Mouse (Mus musculus) kidney, postnatal 25 days (tissue): ENCODE data around the gene Rab34.

ENCODE experiments used
- DNase-seq, 2 experiments: peaks; one replicate each; pipeline ENCODE4 v3.0.0; 2021; ENCODE audit warnings: mixed read lengths in 2 of 2

The Rab34 gene

DNA sequence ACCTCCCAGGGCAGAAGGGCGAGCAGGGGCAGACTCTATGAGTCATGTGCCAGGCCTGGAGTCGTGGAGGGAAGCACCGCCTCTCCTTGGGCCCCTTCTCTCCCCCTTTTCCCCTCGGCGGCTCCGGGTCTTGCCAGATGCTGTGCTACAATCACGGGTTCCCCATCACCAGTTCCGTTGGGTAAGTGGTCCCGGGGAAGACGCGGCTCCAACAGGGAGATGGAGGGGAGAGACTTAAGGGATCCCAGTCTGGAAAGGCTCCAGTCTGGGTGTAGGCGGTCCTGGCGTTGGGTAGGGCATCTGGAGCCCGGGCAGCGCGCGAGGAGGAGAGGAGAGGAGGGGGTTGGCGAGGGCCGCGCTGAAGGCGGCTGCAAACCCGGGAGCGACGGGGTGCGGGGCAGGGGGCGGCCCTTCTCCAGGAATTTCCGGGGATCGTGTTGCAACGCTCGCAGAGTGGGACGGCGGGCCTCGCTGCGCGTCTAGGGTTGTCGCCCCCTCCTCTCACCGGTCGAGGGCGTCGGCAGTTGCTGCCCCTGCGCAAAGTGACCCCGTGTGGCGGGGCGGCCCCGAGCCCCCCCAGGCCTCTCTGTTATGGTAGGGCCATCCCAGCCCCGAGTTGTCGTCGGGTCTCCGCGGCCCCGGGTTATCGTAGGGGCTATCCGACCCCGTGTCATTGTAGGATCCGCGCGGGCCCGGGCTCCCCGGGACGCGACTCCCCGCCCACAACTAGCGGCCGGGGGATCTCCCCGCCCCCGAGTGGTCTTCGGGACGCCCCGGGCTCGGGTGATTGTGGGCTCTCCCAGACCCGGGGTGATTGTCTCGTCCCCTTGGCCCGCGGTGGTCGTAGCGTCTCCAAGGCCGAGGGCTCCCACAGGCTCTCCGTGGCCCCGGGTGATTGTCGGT is at the start of gene Rab34:
TSS of gene Rab34 (plus strand) at position 100 of the 903 bp plus-strand sequence.
- DNase-seq: peak; percentile 76 to 92

DNA sequence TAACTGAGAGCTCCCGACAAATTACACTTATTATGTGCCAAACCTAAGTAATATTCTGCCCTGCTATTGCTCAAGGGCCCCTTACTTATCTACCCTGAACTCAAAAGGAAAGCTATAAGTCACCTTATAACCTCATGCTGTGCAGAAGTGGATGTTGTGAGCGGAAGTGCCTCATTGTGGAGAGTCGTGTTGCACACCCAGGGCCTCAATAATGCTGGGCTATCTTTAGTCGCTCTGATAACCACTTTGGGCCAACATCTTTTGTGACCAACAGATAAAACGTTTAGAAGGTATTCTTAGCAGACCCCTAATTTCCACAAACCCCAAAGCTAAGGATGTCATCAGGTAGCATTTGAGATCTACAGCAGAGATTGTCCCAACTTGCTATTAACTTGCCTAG is 47.6 kb upstream of the Rab34 start:
- no peak for DNase-seq

DNA sequence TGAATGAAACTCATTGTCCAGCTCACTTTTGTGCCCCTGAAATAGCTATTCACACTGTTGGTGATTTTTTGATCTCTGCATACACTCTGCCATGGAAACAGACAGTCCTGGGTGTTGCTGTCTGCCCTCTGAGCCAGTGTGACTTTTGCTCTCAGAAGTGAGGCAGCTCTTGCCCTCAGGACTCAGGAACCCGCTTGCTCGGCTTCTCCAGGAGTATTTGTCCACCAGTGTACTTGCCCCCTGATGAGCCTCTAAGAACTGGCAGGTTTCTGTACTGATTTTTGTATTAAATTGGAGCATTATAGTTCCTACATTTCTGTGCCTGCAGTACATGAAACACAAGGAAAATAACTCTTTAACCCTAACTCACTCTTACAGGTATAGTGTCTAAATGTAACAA is 44.7 kb upstream of the Rab34 start:
- peak in 1 of 2 experiments; percentile 60 for DNase-seq

DNA sequence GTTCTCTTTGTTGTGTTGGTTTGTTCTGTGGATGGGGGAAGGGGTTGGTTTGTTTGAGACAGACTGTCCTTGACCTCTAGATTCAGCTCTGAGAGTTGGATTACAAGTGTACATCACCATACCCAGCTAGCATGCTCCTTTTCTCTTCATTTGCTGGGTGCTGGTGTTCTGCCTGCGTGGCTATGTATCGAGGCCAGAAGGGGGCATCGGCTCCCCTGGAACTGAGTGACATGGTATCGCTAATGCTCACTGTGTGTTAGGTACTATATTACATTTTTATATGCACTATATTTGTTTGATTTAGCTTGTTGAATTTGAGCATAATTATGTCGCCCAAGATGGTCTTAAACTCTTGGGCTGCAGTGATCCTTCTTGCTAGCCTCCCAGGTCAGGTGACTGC is 42.1 kb upstream of the Rab34 start:
- DNase-seq: no peak

DNA sequence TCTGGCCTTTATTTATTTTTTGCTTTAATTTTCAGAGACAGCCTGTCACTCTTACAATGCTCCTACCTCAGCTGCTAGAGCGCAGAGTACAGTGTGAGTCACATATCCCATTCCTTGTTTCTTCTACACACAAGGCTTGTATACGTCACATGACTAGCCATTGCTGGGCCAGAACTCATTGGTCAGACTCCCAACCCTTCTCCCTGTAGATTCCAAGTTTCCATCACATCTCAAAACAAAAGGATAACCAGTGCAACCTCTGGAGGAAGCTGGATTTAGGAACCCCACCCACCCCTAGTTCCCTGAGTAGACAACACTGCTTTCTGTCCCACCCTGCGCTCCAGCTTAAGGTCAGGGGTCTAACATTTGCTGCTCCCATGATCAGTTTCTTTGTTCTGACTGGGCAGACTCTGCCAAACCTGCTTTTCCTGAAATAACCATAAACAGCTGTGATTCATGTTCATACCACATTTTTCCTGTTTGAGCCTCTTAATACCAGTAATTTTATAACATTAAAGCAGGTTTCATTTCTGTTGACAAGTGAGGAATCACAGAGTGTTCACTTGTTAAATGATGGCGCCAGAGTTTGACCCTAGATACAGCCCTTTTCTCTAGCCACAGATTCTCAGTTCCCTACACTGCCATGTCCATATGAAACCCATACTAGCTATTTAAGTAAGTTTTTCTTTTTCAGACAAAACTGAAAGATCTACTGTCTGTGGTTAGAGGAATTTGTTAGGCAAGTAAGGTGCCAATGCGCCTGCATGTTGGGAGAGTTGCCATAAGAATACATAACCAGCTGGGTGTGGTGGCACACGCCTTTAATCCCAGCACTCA is 41.3 kb upstream of the Rab34 start:
- DNase-seq: no peak

DNA sequence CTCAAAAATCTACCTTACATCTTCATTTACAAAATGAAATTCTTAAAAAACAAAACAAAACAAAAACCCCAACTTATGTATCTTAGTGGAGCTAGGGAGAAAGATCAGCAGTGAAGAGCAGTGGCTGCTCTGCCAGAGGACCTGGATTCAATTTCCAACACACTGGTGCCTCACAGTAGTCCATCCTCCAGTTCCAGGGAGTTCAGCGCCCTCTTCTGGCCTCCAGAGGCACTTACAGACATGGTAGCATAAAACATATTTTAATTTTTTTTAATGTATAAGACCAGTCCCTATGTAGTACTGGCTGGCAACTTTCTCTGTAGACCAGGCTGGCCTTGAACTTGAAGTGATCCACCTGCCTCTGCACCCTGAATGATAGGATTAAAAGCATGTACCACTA is 37.1 kb upstream of the Rab34 start:
- DNase-seq: peak; percentile 56

DNA sequence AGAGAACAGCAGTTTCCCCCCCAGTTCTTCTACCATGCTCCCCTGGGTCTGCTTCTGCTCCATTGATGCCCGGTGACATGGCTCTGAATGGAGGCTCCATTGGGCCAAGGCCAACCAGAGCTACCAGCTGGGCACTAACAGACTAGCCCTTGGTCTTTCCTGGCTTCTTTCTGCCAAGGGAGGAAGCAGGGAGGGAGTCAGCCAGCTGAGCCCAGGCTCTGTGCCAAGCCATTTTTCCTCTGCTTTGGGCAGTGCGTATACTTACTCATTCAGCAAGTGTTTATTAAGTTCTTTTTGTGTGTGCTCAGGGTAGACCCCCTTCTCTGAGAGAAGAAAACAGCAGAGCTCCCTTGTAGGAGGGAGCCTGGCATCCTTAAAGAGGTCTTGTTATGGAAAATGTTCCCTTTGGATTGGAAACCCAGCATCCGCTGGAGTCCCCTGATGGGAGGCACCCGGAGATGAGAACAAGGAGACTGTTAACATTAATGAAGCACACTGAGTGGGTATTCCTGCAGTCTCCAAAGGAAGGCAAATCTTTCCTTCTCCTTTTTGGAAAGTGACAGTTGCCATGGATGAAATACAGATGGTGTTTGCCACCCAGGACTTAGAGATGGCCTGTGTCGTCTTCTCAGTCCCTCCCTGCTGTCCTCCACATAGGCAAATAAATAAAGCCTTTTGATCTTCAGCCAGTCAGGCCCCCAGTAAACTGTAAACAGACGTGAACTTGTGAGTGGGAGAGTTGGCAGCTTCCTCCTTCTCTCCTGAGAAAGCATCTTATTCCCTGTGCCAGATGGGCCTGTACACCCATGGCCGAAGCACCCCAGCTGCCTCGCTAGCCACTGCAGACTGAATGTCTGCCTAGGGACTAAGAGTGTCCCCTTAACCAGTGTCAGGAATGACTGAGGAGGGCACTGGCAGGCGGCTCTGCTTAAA is 35.7 kb upstream of the Rab34 start:
- peak; percentile 76 for DNase-seq

DNA sequence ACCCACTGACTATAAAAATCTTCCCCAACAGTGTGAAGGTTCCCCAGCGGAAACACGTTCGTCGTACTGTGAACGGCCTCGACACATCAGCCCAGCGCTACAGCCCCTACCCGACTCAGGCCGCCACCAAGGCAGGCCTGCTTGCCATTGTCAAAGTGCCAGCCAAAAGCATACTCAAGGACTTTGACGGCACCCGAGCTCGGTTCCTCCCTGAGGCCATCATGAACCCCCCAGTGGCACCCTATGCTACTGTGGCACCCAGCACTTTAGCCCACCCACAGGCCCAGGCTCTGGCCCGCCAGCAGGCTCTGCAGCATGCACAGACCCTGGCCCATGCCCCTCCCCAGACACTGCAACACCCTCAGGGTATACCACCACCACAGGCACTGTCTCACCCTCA is 34.5 kb upstream of the Rab34 start:
- DNase-seq: peak in 1 of 2 experiments; percentile 46

DNA sequence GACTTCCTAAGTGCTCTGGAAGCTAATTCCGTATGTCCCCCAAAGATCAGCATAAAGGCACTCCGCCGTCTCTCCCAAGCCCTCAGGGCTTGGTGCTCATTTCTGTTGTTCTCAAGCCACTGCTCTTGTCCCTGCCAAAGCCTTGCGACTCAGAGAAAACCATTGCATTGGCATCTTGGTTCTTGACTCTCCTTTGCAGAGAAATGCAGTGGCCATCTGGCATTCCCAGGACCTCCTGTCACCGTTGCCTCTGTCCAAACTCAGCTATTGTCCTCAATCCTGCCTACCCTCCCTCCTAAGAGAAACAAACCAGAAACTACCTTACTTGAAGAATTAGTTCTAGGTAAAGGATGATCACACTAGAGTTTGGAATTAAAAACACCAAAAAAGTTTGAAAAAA is 32.6 kb upstream of the Rab34 start:
- DNase-seq: no peak

DNA sequence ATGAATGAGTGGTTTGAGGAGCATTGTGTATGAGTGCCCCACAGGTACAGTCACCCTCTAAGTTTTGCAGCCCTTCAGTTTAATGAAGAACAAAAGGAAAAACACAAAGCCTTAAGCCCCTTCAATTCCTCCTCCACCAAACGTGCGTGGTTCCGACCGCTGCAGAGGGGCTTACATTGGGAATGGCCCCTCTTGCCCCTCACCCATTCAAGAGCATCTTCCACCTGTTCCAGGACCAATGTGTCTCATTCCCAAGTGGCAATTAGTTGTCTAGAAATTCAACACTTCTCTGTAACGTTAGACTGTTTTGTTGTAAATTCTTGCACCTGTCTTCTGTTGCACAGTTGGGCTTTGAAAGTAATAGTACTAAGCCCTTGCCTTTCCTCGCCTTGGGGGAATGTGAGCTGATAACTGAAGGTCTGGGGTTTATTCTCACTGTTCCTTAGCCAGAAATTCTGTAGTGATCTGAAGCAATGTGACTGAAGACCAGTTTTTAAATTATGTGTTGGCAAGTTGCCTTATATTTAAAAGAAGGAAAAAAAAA is 32.0 kb upstream of the Rab34 start:
- DNase-seq: no peak

DNA sequence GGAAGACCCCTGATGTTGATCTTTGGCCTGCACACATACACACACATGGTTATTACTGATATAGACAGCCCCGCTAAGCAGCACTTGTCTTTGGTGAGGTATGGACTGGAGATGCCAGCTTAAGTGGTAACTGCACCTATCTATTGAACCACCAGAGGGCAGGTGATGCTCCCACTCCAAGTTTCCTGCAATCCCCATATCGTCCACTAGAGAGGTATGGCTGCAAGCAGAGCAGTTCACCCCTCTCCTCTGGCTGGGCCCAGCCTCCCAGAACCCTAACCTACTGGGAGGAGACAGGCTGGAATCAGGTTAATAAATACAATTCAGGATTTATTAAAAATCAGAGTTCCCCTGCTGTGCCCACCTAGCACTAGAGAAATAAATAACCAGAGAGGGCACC is 29.1 kb upstream of the Rab34 start:
- DNase-seq: peak; percentile 89 to 90

DNA sequence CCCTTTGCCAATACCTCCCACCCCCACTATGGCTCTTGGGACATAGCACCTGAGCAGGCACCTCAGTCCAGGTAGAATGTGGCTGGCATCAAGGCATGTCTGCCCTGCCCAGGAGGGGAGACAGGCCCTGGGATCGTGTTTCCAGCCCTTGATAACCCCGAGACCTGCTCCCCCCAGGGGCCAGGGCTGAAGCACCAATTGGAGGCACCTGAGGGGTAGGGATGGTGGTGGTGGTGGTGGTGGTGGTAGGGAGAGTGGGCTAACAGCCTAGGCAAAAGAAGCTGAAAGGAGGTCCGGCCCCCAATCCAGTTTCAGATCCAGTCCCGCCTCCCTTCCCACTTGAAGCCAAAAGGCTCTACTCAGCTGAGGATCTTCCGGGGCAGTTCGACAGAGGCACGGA is 28.7 kb upstream of the Rab34 start:
- peak in 1 of 2 experiments; percentile 68 for DNase-seq

DNA sequence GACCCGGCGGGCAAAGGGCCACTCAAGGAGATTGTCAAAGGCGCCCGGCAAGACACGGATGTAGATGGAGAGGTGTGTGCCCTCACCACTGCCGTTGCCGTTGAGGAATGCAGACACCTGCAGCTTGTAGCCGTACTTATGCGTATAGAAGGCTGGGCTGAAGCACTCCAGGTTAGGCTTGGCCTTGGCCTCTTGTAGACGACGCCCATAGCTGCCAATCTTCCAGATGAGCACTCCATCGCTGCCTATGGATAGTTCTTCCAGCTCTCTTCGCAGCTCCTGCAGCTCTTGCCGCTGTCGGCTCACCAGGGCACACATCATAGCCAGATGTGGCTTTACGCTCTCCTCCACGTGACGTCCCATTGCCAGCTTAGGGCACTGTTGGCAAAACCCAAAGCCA is 28.1 kb upstream of the Rab34 start:
- peak in 1 of 2 experiments; percentile 40 for DNase-seq

DNA sequence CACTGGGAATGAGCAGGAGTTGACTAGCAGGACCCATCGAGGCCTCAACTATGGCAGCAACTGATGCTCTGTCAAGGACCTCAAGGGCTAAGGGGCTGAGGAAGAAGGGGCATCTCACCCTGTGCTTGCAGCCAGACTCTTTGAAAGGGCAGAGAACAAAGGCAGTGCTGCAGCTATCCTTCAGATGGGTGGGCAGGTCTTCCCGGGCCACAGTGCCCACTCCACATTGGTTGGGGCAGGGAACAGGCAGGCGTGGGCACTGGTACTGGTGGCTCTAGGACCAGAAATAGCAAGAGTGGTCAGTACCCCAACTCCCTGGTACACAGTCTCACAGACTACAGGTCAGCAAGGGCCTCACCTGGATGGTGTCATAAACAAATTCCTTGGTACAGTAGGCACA is 27.6 kb upstream of the Rab34 start:
- DNase-seq: no peak

DNA sequence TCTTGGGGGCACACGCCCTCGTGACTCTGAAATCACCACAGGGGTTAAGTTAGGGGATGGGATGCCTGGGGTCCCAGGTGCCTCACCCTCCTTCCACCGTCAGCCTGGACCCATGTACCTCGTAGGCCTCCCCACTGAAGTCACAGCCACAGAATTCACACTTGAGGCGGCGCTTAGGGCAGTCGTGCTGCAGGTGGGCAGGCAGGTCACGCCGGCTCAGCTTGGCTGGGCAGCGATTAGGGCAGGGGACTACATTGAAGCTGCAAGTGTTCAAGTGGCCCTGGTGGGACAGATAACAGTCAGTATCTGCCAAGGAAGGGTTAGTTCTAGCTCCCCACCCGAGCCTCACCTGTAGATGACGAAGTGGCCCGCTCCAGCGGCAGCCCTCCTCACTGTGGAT is 27.1 kb upstream of the Rab34 start:
- no peak for DNase-seq

DNA sequence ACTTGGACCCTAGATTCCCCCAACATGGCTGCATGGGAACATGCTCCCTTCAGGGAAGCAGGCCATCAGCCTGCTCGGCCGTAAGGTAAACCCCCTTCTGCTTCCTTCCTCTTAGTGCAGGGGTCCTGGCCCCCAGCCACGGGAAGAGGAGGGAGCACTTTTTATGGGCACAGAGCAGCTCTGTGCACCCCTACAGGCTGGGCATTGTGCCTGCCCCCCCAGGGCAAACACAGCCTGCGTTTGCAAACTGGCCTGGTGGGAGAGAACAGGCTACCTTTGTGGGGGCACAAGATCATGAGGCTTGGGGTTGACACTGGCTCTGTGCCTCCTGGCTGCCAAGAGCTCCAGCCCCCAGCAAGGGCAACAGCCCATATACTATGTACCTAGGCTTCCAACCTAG is 26.3 kb upstream of the Rab34 start:
- peak in 1 of 2 experiments; percentile 51 for DNase-seq

DNA sequence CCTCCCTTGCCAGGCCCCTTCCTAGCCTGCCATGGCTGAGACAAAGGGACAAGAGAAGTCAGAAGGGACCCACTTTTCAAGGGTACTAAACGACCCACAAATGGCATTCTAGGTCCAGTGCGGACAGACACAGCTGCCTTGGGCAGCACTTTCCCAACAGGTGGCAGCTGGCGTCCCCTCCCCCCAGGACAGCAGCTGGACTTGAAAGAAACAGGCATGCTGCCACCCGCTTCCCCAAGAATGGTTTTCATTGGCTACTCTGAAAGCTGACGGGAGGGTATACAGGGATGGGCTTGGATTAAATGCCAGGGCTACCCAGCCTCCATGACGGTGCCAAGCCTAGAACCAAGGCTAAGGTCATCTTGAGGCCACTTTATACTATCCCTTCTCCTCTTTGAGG is 25.7 kb upstream of the Rab34 start:
- DNase-seq: peak; percentile 64 to 79

DNA sequence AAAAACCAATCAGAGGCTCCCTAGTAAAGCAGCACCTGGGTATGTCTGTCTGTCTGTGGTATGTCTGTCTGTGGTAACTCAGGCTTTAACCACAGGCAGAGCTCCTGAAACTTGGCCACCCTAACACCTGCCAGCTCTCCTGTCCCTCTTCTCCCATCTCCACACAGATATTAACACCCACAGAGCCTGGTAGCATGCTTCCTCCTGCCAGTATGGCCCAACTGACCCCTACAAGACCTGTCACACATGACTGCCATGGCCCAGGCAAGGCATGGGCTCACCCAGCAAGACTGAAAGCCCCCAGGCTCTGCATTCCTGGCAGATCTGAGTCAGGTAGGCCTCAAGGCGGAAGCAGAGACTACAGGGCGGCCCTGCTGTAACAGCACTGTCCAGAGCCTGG is 25.2 kb upstream of the Rab34 start:
- no peak for DNase-seq

DNA sequence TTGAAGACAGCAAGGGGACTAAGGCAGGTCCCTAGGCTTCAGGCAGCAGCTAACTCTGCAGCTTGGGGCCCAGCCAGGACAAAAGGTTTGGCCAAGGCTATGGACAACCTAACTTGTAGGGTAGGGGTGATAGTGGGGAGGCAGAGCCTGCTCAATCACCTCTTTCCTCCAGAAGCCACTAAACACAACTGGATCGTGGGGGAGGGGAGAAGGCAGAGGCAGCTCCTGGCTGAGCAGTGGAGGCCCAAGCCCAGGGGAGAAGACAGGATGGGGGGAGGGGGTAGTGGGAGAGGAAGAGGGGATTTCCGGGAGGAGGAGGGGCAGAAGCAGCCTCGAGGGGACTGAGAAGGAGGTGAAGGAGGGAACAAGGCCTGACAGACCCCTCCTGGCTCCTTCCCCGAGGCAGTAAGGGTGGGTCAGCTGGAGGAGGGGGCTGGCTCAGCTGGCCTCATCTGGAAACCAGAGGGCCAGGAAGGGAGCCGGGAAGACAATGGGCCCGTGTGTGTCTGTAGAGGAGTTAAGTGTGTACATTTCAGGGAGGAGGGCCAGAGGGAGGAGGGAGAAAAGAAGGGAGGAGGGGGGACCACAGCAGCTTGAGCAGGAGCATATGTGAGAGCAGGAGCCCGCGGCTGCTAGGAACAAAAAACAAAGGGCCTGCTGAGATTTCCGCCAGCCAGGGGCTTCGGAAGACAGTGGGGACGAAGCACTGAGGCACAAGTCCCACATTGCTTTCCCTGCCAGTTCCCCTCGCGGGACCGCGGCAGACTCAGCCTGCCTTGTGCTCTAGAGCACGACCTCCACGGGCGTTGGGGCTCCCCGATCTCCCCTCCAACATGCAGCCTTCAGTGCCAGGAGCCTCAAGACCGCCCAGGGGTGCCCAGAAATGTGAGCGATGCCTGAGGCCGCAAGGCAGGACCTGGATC is 24.3 kb upstream of the Rab34 start:
- DNase-seq: peak; percentile 78 to 89

DNA sequence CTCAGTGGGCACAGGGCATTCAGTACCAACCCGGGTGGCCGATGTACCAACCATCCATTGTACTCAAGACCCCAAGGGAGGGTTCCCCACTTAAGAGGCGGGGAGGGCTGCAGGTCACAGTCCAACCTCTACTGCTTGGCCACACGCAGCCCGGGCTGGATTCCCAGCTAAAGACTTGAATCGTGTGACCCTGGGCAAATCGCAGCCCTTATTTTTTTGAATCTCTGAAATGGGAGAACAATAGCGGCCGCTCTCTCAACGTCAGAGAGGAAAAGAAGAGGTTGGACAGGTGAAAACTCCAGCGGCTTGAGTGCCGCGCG is 23.7 kb upstream of the Rab34 start:
- no peak for DNase-seq
